Mouse (Mus musculus): ENCODE measurements around the gene Pdha1. TPM values are rescaled to one million over a fixed set of nuclear protein-coding genes. Genes with fewer than 3 reads are reported as not detected.

Pdha1 gene
- polyA plus RNA-seq, 1 experiment from 2014 or later = 121 TPM

DNA sequence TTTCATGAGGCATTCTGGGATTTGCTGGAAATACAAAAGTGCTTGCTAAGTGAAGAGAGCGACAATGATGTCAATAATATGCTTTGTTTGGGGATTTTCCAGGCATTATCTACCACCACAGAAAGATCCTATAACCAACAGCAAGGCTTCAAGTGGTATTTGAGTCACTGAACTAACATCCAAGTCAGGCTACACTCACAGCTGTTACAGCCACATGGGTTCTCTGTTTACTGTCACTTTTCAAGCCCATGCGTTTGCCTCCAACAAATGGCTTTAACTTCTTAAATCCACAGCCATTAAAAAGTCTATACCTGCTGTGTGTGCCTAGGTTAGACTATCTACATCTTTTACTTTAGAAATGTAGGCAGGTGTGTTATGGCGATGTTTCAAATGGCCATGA, 10.6 kb upstream of the Pdha1 start:
- no peak overlapping the region for H3K9ac ChIP-seq
- H3K27me3 ChIP-seq (ENCODE audit: insufficient read depth, low read length) = no peaks in the 10 kb centered on the region
- H3K4me2 ChIP-seq = no peak overlapping the region
- H3K36me3 ChIP-seq (ENCODE audit: insufficient read depth) = no peaks in the 10 kb centered on the region
- ATAC-seq (ENCODE audit: insufficient read depth) = no peak
- DNase-seq = no peak
- no peak for TF ChIP-seq CTCF (IDR thresholded peaks at IDR 0.05; ENCODE audit: low read depth)
- 78% methylated on average over 3 of the region's 3 CpGs for WGBS
- no peaks in the 10 kb centered on the region for H3K4me1 ChIP-seq (ENCODE audit: insufficient read depth)
- no peak overlapping the region for H3K27ac ChIP-seq (ENCODE audit: low read depth)
- no peak overlapping the region for H3K4me3 ChIP-seq (ENCODE audit: low read depth, low read length)
- H3K9me3 ChIP-seq (ENCODE audit: low read depth, low read length) = no peaks in the 10 kb centered on the region

DNA sequence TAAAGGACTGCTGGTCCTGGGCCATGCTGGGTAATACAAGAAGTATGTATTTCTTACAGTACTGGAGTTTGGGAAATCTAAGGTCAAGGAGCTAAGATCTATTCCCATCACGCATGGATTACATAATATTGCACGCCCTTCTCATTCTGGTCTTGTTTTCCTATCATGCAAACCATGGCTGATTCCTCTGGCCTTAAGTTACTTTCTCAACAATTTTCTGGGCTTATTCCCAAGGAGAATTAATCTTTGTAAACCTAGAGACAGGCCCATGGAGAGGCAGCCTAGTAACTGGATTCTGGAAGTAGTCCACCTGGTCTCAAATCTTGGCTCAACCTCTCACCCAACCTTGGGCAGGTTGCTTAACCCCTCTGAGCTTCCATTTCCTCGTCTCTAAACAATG, 9.2 kb upstream of the Pdha1 start:
- Histone ChIP-seq H3K36me3 (ENCODE audit: insufficient read depth) (no peaks in the 10 kb centered on the region), H3K9me3 (ENCODE audit: low read depth, low read length) (no peaks in the 10 kb centered on the region), H3K4me1 (ENCODE audit: insufficient read depth) (no peaks in the 10 kb centered on the region), H3K4me2 (no peak overlapping the region), H3K27ac (ENCODE audit: low read depth) (no peak overlapping the region), H3K9ac (no peak overlapping the region), H3K4me3 (ENCODE audit: low read depth, low read length) (no peak overlapping the region), H3K27me3 (ENCODE audit: insufficient read depth, low read length) (no peaks in the 10 kb centered on the region)
- no peak for TF ChIP-seq CTCF (IDR thresholded peaks at IDR 0.05; ENCODE audit: low read depth)
- ATAC-seq (ENCODE audit: insufficient read depth) (no peak), DNase-seq (no peak)
- WGBS = 84% methylated on average over 3 of the region's 3 CpGs

DNA sequence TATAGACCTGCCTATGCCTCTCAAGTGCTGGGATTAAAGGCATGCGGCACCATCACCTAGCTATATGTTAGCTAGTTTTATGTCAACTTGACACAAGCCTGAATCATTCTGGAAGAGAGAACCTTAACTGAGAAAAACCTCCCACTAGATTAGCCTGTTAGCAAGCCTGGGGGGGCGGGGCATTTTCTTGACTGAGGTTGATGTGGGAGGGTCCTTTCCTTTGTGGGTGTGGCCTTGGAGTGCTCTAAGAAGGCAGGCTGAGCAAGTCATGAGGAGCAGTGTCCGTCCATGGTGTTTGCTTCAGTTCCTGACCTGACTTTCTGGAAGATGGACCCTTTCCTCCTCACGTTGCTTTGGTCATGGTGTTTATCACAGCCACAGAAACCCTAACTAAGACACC, 8.6 kb upstream of the Pdha1 start:
- no peak overlapping the region for H3K4me2 ChIP-seq
- no peaks in the 10 kb centered on the region for H3K9me3 ChIP-seq (ENCODE audit: low read depth, low read length)
- H3K27me3 ChIP-seq (ENCODE audit: insufficient read depth, low read length) = no peaks in the 10 kb centered on the region
- no peak for TF ChIP-seq CTCF (IDR thresholded peaks at IDR 0.05; ENCODE audit: low read depth)
- whole genome bisulfite sequencing = 81% methylated on average over 4 of the region's 4 CpGs
- no peak overlapping the region for H3K4me3 ChIP-seq (ENCODE audit: low read depth, low read length)
- no peaks in the 10 kb centered on the region for H3K36me3 ChIP-seq (ENCODE audit: insufficient read depth)
- no peak overlapping the region for H3K9ac ChIP-seq
- no peak for ATAC-seq (ENCODE audit: insufficient read depth)
- H3K27ac ChIP-seq (ENCODE audit: low read depth) = no peak overlapping the region
- no peaks in the 10 kb centered on the region for H3K4me1 ChIP-seq (ENCODE audit: insufficient read depth)
- no peak for DNase-seq

DNA sequence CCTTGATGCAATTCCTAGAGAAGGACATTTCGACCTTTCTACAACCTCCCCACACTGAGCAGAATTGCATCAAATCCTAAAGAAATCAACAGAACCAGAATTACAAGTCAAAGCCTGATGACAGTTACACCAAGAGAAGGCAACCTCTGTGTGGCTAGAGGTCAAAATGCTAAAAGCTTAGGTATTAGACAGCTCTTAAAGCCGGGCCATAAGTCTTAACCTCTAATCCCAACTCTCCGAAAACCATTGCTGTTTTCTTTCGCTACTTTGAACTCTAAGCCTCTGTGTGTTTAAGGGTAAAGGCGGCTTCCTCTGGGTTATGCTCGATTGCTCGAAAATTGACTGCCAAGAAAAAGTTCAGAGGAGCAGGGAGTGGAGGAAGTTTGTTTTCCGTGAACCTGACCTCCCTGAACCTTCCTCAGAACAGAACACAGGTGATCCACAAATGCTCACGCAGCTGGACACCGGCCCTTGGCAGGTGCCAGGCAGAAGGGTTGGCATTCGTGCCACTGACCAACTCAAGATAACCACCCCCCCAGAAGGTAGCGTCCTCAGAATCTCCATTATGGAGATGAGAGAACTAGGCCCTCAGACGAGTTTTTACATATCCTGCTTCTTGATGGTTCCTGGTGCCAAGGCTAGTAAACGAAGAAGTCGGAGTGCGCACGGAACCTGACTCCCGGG, 894 bp downstream of the Pdha1 start:
- no peaks in the 10 kb centered on the region for H3K27me3 ChIP-seq (ENCODE audit: insufficient read depth, low read length)
- TF ChIP-seq CTCF (IDR thresholded peaks at IDR 0.05; ENCODE audit: low read depth) = no peak
- H3K9ac ChIP-seq = peak overlapping the region; percentile 67
- H3K4me3 ChIP-seq (ENCODE audit: low read depth, low read length) = peak overlapping the region; percentile 56
- ATAC-seq (ENCODE audit: insufficient read depth) (no peak), DNase-seq (no peak)
- no peaks in the 10 kb centered on the region for H3K4me1 ChIP-seq (ENCODE audit: insufficient read depth)
- H3K27ac ChIP-seq (ENCODE audit: low read depth) = peak overlapping the region; percentile 96
- no peaks in the 10 kb centered on the region for H3K9me3 ChIP-seq (ENCODE audit: low read depth, low read length)
- H3K36me3 ChIP-seq (ENCODE audit: insufficient read depth) = peaks cover 4% of the 10 kb centered on the region; the same call in 1 of the 2 replicates
- peak overlapping the region; percentile 67 for H3K4me2 ChIP-seq
- 17% methylated on average over 18 of the region's 18 CpGs for WGBS

DNA sequence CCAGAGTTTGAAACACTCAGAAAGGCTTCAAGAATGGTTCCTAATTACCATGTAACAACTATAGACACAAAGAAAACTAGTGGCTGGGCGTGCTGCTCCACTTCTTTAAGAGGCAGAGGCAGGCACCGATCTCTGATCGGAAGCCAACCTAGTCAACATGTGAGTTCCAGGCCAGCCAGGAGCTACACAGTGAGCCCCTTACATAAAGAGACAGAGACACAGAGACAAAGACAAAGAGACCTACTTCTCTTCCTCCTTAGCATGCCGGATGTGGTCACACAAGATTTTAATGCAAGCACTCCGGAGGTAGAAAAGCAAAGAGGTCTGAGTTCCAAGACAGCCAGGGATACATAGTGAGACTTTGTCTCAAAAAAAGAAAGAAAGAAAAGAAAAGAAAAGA, 2.1 kb downstream of the Pdha1 start:
- H3K4me3 ChIP-seq (ENCODE audit: low read depth, low read length) = peak overlapping the region; percentile 56
- no peak overlapping the region for H3K27ac ChIP-seq (ENCODE audit: low read depth)
- ATAC-seq (ENCODE audit: insufficient read depth) (no peak), DNase-seq (peak; percentile 43)
- H3K4me2 ChIP-seq = peak overlapping the region; percentile 67
- no peak for TF ChIP-seq CTCF (IDR thresholded peaks at IDR 0.05; ENCODE audit: low read depth)
- peaks cover 7% of the 10 kb centered on the region; the same call in 1 of the 2 replicates for H3K36me3 ChIP-seq (ENCODE audit: insufficient read depth)
- H3K9me3 ChIP-seq (ENCODE audit: low read depth, low read length) = no peaks in the 10 kb centered on the region
- no peaks in the 10 kb centered on the region for H3K4me1 ChIP-seq (ENCODE audit: insufficient read depth)
- H3K9ac ChIP-seq = peak overlapping the region; percentile 26; the same call in 1 of the 2 replicates
- 39% methylated on average over 5 of the region's 5 CpGs for WGBS
- H3K27me3 ChIP-seq (ENCODE audit: insufficient read depth, low read length) = no peaks in the 10 kb centered on the region

DNA sequence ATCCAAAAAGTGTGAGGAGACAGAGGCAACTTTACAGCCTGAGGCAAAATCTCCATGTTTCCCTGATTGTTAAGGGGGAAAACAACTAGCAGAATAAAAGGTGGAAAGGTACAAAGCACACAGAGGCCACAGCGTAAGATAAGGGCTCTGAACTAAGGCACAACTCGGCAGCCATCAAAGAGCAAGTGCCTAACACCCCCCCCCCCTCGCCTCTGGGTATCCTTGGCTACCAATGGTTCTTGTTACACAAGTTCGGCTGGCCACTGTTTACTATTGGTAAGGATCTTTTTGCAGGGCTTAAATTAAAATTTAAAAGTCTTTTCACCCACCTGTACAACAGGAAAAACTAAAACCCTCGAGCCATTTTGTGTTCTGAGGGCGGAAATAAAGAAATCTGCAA, 2.5 kb downstream of the Pdha1 start:
- H3K4me3 ChIP-seq (ENCODE audit: low read depth, low read length) = peak overlapping the region; percentile 56
- peaks cover 10% of the 10 kb centered on the region; the same call in 1 of the 2 replicates for H3K36me3 ChIP-seq (ENCODE audit: insufficient read depth)
- no peaks in the 10 kb centered on the region for H3K9me3 ChIP-seq (ENCODE audit: low read depth, low read length)
- no peaks in the 10 kb centered on the region for H3K27me3 ChIP-seq (ENCODE audit: insufficient read depth, low read length)
- ATAC-seq (ENCODE audit: insufficient read depth) = no peak
- TF ChIP-seq CTCF (IDR thresholded peaks at IDR 0.05; ENCODE audit: low read depth) = no peak
- DNase-seq = no peak
- no peaks in the 10 kb centered on the region for H3K4me1 ChIP-seq (ENCODE audit: insufficient read depth)
- H3K9ac ChIP-seq = no peak overlapping the region
- H3K27ac ChIP-seq (ENCODE audit: low read depth) = no peak overlapping the region
- H3K4me2 ChIP-seq = peak overlapping the region; percentile 67
- WGBS = 25% methylated on average over 6 of the region's 6 CpGs

DNA sequence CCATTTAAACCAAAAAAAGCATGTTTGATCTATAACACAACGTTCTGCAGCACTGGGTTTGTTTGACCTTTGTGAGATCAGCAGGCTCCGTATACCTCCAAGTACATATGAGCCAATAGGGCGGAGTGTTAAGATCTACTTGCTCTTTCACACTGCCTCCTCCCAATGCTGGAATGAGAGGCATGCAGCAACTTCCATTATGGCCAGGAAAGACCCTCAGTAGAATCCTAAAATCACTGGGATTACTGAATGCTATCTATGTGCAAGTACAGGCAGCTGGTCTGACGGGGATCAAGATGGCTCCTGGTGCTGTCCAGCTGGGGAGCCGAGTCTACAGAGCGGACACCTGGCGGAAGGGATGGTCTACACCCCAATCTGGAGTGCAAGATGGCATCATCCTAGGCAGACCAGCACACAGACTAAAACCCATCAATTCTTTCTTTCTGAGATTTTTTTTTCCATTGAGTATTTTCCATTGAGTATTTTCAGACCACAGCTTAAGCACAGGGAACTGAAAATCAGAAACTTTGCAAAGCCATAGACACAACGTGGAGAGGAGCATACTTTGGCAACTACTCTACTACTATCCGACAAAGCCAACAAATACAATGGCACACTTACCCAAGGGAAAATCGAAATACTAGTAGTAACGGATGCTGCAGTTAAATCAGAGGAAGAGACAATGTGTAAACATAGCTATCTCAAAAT, 3.9 kb downstream of the Pdha1 start:
- ATAC-seq (ENCODE audit: insufficient read depth) = no peak

More for the DNA sequence above, 3.9 kb downstream of the Pdha1 start:
- Histone ChIP-seq H3K9me3 (ENCODE audit: low read depth, low read length) (no peaks in the 10 kb centered on the region), H3K4me1 (ENCODE audit: insufficient read depth) (no peaks in the 10 kb centered on the region), H3K36me3 (ENCODE audit: insufficient read depth) (peaks cover 18% of the 10 kb centered on the region; the same call in 1 of the 2 replicates), H3K27ac (ENCODE audit: low read depth) (no peak overlapping the region), H3K9ac (no peak overlapping the region), H3K27me3 (ENCODE audit: insufficient read depth, low read length) (no peaks in the 10 kb centered on the region), H3K4me3 (ENCODE audit: low read depth, low read length) (no peak overlapping the region), H3K4me2 (no peak overlapping the region)
- no peak for TF ChIP-seq CTCF (IDR thresholded peaks at IDR 0.05; ENCODE audit: low read depth)
- 74% methylated on average over 11 of the region's 11 CpGs for whole genome bisulfite sequencing
- no peak for DNase-seq
